Mouse (Mus musculus): ENCODE measurements at regions not wholly inside any gene's neighbourhood (a gene's known extent, or its start where the extent isn't known, plus 50 kb on each side); places are given as distances from the start of the nearest gene placed in this dataset.
"Not testable (repeated sequence)": the region's sequence is repeated elsewhere in the genome, so short reads cannot be mapped to it uniquely, and the experiment has no call there.

DNA sequence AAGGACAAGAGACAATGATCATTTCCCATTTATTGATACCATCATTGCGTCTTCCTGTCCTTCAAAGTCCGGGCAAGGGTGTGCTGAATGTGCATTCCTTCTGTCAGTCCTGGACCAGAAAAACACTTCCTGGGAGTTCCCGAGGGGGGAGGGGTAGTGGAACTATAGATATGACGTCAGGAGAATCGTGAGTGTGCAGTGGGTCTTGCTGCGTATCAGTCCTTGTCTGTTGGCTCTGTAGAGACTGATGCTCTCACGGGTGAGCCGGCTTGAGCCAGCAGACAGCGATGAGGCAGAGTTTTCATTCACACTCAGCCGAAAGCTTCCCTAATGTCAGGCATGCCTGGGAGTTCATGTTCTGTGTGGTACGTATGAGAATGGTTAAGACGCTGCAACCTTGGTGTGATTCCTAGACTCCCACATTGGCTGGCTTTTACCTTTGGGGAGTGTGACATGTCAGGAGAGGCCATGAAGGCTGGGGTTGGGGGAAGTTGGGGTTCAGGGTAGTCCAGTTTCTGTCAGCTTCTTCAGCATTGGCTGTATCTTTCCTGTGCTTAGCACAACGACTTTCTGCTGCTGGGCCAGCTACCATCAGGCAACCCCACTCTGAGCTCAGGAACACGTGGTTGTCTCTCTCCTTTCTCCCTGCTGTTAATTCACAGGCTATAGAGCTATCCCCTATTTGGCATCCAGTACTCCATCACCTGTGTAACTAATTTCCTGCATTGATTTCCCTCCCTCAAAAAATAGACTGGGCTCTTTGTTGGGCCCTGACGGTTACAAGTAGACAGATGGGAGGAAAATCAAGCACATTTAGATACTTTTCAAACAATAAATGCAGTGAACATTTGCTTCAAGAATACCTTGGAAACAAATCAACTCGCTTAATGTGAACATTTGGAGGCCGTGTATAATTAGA lies 203.2 kb upstream of the Daam1 start:
- intact Hi-C loops (cut with DNase I): no loop called here
- no peak for DNase-seq (ENCODE audit: extremely low spot score in 1 of 2, low spot score in 2 of 2)

- DNase-seq (ENCODE audit: extremely low spot score in 1 of 2, low spot score in 2 of 2): no peak
These were observed 202.5 kb upstream of the Daam1 start for GRCm38 (mm10) chr12:71628340-71628738.

DNA sequence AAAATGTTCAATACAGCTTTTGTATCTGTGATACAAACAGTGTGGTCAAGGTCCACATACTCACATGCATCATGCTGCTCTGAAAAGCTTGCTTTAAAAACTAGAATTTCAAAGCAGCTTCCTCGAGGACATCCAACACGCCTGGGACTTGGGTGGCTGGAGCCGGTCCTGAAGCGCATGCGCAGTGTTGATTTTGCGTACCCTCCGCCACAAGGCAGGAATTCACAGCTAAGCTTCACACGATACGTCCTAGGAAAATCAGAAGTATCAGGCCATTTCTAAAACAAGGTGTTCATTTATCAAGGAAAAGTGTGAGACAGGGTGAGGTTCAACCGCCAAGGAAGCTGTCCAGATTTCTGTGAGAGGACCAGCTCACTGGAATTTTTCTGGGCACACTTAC lies 202.1 kb upstream of the Daam1 start:
- intact Hi-C loops (cut with DNase I): no loop called here
- no peak for DNase-seq (ENCODE audit: extremely low spot score in 1 of 2, low spot score in 2 of 2)

More at GRCm38 (mm10) chr12:71628340-71628738, 202.5 kb upstream of the Daam1 start:
- intact Hi-C loops (cut with DNase I): no loop called here

- DNase-seq (ENCODE audit: extremely low spot score in 1 of 2, low spot score in 2 of 2): no peak
- intact Hi-C loops (cut with DNase I): no loop called here
These were observed 200.5 kb upstream of the Daam1 start for GRCm38 (mm10) chr12:71630386-71630785.

GRCm38 (mm10) chr12:71636300-71636699 lies 194.6 kb upstream of the Daam1 start:
- intact Hi-C loops (cut with DNase I): no loop called here
- no peak for DNase-seq (ENCODE audit: extremely low spot score in 1 of 2, low spot score in 2 of 2)

DNA sequence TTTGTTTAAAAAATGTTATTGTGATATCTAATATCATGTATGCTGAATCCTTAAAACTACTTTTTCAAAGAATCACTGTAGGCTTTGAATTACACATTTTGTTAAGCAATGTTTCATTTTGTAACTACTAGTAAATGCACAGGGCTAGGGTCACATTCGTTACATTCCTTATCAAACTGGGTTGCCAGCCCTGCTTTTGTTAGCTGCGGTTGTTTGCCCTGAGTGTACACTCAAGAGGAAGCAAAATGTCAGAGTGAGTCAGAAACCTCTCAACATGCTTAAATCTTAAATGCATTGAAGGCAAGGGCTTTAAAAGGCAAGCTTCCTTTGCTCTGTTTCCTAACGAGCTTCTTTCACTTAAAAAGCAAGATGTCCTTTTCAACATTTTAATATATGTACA lies 193.6 kb upstream of the Daam1 start:
- DNase-seq (ENCODE audit: extremely low spot score in 1 of 2, low spot score in 2 of 2): no peak
- intact Hi-C loops (cut with DNase I): no loop called here

DNA sequence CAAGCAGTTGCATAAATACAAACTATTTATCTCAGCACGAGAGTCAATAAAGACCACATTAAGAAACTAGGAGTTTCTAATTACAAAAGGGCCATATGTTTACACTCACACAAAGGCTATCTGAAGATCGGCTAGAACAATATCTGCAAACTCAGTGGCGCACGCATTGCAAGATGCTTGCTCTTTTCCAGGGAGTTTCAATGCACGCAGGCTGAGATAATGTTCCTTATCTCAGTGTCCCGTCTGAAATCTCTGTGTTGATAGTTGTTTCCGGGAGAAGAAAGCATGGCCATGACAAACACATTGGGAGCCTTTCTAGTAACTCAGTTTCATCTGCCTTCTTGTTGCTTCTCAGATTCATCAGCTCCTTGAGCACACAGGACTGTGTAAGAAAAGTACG lies 192.6 kb upstream of the Daam1 start:
- intact Hi-C loops (cut with DNase I): no loop called here
- DNase-seq (ENCODE audit: extremely low spot score in 1 of 2, low spot score in 2 of 2): no peak

GRCm38 (mm10) chr12:71640058-71640501 lies 190.8 kb upstream of the Daam1 start:
- intact Hi-C loops (cut with DNase I): no loop called here
- peak in 1 of 2 experiments; percentile 30 for DNase-seq (ENCODE audit: extremely low spot score in 1 of 2, low spot score in 2 of 2)

GRCm38 (mm10) chr12:71641486-71641885 lies 189.4 kb upstream of the Daam1 start:
- intact Hi-C loops (cut with DNase I): no loop called here
- DNase-seq (ENCODE audit: extremely low spot score in 1 of 2, low spot score in 2 of 2): no peak

DNA sequence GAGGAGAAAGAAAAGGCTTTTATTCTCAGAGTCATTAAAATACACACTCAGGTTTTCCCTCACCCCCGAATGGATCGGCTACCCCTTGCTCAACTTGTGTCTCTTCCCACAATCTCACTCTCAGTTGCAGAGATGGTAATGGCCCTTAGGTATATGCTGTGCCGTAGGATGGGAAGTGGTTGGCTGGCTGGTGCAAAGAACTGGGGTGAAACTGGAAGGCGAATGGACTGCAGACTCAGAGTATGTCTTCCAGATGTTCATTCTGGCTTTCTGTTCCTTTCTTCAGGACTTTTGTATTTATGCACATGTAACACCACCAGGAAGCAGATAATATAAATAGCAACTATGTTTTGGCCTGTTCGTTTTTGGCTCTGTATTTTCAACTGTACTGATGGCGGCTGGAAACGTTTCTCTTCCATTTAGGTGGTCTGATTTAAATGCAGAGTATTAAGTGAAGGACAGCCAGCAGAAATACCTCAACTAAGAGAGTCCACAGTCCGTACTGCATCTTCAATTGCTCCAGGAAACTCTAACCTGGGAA lies 188.0 kb upstream of the Daam1 start:
- no peak for DNase-seq (ENCODE audit: extremely low spot score in 1 of 2, low spot score in 2 of 2)
- intact Hi-C loops (cut with DNase I): no loop called here

DNA sequence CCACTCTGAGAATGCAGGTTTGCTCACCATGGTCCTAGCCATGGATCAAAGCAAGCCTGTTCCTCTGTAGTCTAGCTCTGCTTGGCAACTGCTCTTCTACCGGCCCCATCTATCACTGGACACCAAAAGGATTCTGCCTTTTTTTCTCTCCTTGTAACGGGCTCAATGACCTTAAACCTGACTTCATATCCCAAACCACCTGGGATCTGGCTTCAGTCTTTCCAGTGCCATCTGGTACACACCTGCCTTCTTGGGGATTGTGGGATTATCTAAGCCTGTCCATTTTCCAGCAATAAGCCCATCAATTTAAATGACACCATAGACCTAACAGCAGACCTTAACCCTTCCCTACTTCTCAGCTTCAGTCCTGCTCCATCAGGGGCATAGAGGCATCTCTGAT lies 179.6 kb upstream of the Daam1 start:
- intact Hi-C loops (cut with DNase I): no loop called here
- no peak for DNase-seq (ENCODE audit: extremely low spot score in 1 of 2, low spot score in 2 of 2)

DNA sequence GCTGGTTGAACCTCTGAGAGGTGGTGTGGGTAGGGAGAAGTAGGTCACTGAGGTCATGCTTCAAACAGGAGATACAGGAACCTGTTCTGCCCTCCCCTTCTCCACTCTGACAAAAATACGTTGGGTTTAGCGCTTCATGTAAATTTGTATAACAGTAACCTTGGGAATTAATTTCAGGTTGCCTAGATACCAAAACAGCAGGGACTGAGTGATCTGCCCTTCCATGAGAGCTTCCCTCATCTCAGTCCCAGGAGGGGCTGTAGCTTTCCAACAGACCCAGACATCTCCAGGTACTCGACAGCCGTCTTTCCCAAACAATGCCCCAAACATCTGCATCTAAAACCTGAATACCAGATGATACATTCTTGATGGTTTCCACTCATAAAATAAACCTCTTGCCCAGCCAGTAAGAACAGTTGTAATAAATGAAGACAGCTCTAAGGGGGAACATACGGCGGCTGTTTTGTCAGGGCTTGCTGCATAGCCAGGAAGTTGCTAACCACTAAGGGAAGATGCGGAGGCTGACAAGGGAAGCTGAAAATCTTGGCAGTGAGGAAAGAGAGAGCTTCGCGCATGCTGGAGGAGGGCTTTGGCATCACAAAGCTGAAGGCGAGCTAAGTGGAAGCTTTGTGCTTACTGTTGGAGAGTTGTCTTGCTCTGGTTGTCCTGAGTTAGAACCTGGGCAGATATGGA lies 137.4 kb upstream of the Daam1 start:
- intact Hi-C loops (cut with DNase I): no loop called here
- peak; percentile 36 to 57 for DNase-seq (ENCODE audit: extremely low spot score in 1 of 2, low spot score in 2 of 2)

- intact Hi-C loops (cut with DNase I): no loop called here
- peak in 1 of 2 experiments; percentile 55 for DNase-seq (ENCODE audit: extremely low spot score in 1 of 2, low spot score in 2 of 2)
These were observed 129.1 kb upstream of the Daam1 start for GRCm38 (mm10) chr12:71701753-71702152.

DNA sequence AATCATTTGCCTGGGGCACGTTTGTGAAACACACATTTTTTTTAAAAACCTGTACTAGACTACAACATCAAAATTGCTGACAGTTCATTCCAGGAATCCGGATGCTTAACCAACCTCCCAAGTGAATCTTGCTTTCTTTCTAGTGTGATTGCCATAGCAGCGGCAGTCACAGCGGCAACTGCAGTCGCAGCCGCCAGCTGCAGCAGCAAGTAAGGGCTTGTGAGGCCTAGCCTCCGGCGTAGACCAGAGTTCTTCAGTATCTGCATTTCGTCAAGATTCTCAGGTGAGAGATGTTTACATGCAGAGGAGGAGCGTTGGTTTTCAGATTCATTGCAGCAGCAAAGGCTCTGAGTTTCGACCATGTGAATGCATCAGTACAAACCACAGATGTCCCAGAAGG lies 128.7 kb upstream of the Daam1 start:
- no peak for DNase-seq (ENCODE audit: extremely low spot score in 1 of 2, low spot score in 2 of 2)
- intact Hi-C loops (cut with DNase I): no loop called here

GRCm38 (mm10) chr12:71703146-71703902 lies 127.6 kb upstream of the Daam1 start:
- intact Hi-C loops (cut with DNase I): no loop called here
- DNase-seq (ENCODE audit: extremely low spot score in 1 of 2, low spot score in 2 of 2): no peak

GRCm38 (mm10) chr12:71704431-71704830 lies 126.4 kb upstream of the Daam1 start:
- intact Hi-C loops (cut with DNase I): no loop called here
- no peak for DNase-seq (ENCODE audit: extremely low spot score in 1 of 2, low spot score in 2 of 2)

GRCm38 (mm10) chr12:71707727-71708369 lies 123.0 kb upstream of the Daam1 start:
- intact Hi-C loops (cut with DNase I): loop anchor here (2.0 to 5.0 kb wide), 2 partner anchors 397 to 511 kb away; no protein-coding TSS in a partner anchor
- peak; percentile 50 to 66 for DNase-seq (ENCODE audit: extremely low spot score in 1 of 2, low spot score in 2 of 2)

DNA sequence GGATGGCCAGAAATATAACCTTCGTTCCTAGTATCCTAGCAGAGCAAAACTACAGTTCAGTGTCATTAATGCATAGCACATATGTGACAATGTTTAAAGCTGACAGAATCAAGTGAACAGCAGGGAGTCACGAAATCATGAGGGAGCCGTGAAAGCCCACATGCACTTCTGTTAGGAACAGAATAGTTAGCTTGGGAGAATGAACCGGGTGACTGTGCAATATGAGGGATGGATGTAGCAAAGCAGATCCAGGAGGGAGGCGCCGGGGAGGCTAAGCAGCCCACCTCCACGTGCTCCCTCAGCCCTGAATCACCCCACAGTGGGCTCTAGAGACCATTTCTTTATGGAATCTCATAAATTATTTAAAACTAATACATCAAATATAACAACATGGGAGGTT lies 116.3 kb upstream of the Daam1 start:
- intact Hi-C loops (cut with DNase I): no loop called here
- DNase-seq (ENCODE audit: extremely low spot score in 1 of 2, low spot score in 2 of 2): no peak

GRCm38 (mm10) chr12:71718412-71718811 lies 112.5 kb upstream of the Daam1 start:
- DNase-seq (ENCODE audit: extremely low spot score in 1 of 2, low spot score in 2 of 2); intact Hi-C loops (cut with DNase I): not testable (repeated sequence)

All from left cerebral cortex, postnatal 10 days (tissue).